Mouse (Mus musculus) cerebellum, postnatal 4 days (tissue): ENCODE measurements around the gene Xpc.
A peak's percentile ranks its signal among the peaks of the same experiment; 100 is the strongest.

Experiments
- DNase-seq, 2 experiments: peaks; one replicate each; pipeline ENCODE4 v3.0.0; 2022; ENCODE audit warnings: low spot score in 2 of 2, mixed read lengths in 1 of 2

Xpc gene

DNA sequence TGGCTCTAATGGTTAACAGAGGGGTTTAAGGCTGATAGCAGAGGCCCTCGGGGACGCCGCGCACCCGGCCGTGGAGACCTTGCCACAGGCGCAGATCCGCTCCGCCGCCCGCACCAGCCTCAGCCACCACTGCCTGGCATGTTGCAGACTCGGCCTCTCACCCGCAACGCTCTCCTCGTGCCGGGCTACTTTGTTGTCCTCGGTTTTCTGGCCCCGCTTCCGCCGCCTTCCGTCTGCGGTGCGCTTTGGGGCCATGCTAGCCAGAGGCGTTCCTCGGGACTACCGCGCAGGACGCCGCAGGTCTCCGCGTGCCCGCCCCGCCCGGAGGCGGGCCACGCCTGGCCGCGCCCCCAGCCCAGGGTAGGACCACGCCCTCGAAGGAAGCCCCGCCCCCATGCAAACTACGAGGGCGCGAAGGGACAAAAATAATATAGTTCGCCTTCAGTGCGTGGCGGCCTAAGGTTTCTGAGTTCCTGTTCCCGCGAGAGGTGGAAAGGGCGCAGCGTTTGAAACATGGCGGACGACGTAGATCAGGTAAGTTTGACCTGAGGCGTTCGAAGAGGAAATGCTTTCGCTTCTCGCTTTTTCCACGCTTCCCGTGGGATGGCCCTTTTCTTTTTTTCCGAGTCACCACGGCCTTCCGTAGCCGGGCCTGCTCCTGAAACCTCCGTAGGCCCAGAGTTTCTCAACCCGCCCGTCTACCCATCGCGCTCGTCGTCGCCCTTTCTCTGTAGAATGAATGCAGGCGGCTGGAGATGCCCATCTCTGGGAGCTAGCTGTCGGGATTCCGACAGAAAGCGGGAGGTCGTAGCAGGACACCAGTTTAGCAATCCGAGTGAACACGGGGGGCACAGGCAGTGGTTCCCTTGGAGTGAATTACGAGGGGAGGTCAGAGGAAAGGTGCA, at the start of gene Xpc, which contains the start of gene Lsm3:
TSS of gene Xpc (minus strand) at position 344 of the 905 bp plus-strand sequence.
TSS of gene Lsm3 (plus strand) at position 384 of the 905 bp plus-strand sequence.
- peak; percentile 96 to 98 for DNase-seq

DNA sequence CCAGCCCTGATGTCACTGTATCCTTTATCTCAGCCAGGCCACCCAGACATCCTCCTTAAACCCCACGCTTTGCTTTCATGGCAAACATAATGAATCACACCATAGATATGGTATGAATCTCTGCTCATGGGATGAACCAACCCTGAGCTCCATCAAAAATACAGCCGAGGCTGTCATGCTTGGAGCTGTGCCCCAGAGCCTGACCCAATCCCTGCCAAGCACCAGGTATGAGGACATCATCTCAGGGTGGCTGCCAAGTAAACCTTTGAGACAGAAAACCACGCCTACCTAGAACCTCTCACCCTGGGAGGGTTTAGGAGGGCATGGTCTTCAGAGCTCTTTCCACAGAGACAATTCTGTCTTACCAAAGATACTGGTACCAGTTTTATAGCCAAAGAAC, 47.3 kb upstream of the Xpc start:
- DNase-seq, result no peak

DNA sequence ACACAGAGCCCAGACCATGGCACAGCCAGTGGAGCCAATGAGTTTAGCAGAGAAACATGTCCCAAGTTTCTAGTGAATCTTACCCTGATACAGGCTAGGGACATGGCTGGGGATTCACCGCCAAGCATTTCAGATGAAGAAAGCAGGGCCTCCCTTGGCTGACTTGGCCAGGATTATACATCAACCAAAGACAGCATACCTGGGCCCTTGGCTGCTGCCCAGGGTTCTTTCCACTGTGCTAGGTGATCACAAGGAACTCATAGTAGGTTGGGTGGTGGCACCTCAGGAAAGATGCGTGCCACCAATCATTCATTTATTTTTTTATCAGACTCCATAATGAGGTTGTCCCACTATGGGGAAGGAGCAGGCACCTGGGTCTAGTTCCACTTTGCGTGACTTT, 44.5 kb upstream of the Xpc start:
- no peak for DNase-seq

DNA sequence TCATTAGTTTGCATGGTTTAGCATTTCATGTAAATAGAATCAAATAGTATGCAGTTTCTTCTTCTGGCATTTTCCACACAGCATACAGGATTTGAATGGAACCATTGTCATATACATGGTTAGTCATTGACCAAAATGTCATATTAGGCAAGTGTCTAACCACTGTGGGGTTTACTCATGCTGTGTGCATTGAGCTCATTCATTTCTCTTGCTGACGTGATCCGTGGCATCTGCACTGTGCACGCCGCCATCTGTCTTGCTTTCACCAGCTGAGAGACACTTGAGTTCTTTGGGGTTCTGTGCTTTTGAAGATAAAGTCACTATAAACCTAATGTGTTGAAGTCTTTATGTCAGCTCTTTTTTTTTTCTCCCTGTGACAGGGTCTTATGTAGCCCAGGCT, 43.7 kb upstream of the Xpc start:
- no peak for DNase-seq

DNA sequence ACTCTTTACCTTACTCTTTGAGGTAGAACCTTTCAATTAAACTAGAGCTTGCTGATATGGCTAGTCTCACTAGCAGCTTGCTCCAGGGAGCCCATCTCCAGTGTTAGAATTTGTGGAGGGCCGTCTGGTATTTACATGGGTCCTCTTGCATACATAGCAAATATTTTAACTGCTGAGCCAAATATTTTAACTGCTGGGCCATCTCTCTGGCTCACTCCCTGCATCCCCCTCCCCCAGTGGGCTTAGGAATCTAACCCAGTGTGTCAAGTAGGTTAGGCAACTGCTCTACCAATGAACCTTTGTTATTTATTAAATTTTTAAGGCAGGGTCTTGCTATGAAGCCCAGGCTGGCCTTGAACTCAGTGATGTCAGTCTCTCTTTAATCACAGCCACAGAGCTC, 42.9 kb upstream of the Xpc start:
- DNase-seq, result no peak

DNA sequence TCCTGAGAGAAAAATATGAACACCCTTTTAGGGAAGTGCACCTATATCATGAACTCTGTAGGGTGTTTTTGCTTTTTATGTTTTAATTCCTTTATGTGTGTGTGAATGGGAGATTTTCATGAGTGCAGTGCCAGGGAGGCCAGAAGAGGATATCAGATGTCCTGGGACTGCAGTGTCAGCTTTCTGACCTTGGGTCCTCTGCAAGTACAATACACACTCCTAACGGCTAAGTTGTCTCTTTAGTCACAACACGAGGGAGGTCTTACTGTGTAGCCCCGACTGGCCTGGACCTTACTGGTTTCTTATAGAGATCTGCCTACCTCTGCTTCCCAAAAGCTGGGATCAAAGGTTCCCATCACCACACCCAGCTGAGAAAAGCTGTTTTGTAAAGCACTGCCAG, 37.0 kb upstream of the Xpc start:
- no peak for DNase-seq

DNA sequence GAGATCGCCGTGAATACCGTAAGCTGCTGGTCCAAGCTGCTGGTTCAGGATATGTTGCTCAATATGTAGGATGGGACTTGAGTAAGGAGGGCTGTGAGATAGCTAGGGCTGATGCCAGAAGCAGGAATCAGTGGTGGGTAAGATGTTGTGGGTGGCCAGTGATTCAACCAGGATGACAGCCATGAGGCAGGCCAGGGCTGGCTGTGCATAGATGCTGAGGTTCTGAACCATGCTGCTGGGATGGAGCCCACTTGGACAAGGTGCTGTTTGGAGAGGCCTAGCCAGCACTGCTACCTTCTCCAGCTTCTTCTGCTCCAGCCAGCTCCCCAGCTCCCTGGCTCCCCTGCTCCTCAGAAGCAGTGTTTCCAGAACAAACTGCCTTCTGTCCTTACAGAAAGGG, 36.0 kb upstream of the Xpc start:
- DNase-seq, result no peak

DNA sequence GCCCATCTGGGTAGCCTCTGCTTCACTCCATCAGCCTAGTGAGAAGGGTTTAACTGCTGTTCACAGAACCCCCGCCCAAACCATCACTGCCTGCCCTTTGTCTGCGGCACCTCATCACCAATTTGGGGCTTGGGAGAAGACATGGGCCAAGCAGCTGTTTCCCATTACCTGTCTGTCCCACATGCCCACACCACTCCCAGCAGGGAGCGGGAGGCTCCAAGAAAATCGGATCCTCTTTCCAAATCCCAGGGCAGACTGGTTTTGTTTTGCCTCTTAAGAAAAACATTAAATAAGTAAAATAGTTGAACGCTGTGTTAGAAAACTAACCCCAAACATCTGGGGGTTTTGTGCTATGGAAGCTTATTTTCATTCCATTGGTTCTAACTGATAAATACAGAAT, 33.9 kb upstream of the Xpc start:
- DNase-seq, result no peak

DNA sequence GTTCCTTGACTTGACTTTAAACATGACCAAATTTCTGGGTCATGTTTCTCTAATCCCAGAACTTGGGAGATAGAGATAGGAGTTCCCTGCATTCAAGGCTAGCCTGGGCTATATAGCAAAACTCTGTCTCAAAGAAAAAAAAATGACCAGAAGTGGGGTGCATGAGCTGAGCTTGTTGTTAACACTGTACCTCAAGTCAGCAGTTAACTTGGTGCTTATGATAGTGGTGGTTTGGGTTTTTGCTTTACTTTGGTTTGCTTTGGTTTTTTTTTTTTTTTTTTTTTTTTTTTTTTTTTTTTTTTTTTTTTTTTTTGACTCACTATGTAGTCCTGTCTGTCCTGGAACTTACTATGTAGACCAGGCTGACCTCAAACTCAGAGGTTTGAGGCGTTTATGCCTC, 31.6 kb upstream of the Xpc start:
- no peak for DNase-seq

DNA sequence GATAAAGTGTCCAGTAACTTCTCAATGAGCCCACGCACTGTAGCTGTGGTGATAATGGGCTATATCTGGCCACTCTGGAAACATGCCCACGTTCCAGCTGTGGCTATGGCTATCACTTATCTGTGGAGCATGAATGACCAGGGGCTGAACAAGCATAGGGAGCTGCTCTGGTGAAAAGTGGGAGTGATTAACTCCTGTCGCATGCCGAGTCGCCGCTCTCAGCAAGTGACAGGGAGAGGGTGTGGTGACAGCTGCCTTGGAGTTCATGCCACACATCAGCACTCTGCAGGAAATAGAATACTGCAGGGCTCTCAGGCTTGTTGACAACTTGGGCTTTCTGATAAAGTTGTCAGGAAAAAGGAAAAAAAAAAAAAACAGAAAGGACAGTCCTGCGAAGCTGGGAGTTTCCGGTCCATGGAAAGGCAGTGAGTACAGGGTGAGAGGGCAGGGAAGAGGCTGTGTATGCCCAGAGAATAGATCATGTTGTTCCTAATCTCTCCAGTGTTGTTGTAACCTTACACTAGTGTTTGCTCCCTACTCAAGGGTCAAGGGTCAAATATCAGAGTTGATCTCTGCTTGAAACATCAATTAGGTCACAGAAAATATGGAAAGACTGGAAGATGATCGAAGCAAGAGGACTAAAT, 30.7 kb upstream of the Xpc start:
- DNase-seq, result no peak

DNA sequence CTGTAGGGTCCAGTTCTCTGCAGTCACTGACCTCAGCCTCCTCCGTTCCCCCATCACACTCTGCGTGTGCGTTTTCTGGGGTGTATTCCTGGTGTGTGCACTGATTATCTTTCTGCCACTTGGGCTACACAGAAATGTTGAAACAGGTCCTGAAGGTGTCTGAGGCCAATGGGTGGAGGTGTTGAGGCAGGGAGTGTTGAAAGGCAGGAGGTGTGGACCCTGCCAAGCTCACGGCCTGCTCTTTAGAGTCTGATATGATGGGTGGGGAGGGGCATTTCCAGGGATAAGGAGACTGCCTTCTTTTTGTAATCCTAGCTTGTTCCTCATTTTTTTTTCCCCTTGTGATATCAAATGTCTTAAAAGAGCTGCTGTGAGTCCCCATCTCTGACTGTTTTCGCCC, 27.4 kb upstream of the Xpc start:
- DNase-seq, result no peak

DNA sequence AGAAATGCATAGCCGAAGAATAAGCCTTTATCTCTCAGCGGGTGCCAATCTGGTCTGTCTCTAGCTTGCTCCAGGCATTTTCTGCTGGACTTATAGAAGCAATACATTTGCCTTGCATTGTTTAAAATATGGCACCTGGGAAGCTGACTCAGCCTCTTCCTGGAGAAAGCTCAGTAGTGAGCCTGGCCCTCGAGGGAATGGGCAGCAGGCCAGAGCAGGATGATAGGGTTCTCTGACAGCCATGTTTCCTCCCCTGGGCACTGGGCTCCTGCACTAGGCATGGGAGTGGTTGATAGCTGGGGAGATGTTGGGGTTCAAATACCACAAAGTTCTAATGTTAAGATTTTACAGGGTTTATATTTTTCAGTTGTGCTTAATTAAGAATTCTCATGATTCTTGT, 25.6 kb upstream of the Xpc start:
- DNase-seq, result no peak

DNA sequence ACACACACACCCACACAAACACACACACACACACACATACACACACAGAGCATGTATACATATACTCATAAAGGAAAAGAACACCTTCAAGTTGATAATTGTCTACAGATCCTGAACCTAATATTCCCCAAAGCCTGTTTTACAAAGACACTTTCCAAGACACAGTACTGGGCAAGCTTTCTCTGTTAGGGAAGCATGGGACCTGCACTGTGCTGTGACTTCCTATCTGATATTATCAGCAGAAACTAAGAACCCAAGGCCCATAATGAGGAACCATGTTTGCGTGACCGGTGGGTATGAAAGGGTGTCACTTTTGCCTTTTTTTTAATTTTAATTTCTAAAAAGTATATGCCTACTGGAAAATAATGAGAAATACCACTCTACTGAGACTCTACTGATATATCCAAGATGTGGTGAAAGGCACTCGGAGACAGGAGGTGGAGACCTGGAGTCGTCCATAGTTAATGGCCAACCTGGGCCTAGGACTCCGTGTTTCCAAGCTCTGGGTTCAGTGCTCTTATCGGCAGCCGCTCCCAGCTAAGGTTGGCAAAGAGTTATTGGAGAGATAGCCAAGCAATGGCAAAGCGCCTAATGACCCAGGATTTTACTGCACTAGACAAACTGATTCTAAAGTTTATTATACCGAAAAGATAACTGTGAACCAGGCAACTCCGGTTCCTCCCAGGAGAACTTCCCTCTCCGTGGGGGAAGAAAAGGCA, 20.5 kb upstream of the Xpc start:
- no peak for DNase-seq

DNA sequence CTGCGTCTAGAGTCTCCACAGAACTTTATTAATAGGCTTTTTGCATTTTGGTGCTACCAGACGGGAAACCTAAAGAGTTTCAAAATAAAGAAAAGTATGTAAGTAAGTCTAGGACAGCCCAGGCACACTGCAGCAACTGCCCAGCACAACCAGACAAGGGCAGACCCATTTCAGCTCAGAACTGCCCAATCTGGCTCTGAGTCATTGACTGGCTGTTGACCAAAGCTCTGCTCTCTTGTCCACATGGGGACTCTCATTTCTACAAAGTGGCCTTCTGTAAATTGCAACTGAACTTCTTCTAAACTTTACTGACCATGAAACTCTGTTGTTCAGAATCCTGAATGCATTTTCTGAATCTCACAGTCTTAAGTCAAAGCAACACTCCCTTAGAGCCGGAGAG, 19.5 kb upstream of the Xpc start:
- DNase-seq, result no peak

DNA sequence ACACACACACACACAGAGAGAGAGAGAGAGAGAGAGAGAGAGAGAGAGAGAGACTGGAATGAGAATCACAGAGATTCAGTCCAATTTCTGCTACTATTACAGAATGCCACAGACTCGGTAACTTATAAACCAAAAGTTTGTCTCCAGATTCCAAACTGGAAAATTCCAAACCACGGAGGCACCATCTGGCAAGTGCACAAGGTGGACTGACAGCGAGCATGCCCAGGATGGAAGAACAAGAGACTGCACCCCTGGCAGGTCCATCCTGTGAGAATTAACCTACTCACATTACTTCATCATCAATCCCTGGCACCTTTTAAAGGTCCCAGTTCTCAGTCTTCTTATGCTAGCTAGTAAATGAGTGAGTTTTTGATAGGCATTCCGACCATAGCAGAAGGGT, 18.6 kb upstream of the Xpc start:
- DNase-seq, result no peak

DNA sequence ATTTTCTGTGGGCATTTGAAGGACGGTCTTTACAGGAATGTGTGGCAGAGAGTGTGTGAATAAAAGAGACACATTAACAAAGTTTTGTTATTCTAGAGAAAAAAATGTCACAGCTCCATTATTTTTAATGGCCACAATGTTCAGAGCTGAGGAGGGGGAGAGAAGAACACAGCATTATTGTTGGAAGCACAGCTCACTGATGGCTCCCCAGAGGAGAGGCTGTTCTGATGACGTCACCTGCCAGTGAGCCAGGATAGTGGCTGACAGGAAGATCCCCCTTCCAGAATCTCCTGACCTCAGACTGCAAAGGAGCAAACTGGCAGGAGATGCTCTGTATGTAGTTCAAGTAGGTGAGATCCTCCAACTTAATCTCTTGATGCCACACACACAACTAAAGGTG, 18.1 kb upstream of the Xpc start:
- DNase-seq, result no peak

DNA sequence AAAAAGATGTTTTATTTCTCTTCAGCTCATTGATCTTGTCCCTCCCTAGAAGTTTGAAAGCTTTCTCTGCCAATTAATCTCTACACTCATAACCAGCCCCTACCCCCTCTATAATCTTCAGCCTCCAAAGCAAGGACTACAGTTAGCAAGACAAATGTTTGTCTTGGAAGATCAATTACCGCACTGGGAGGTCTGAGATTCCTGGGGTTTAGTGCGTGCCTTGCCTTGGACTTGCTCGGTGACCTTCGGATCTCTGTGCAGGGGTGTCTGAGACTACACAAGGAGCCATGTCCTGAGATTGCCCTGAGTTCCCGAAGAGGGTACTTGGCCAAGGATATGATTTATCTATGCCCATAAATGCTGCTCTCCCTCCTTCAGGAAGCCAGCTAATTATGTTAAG, 17.7 kb upstream of the Xpc start:
- DNase-seq, result no peak

DNA sequence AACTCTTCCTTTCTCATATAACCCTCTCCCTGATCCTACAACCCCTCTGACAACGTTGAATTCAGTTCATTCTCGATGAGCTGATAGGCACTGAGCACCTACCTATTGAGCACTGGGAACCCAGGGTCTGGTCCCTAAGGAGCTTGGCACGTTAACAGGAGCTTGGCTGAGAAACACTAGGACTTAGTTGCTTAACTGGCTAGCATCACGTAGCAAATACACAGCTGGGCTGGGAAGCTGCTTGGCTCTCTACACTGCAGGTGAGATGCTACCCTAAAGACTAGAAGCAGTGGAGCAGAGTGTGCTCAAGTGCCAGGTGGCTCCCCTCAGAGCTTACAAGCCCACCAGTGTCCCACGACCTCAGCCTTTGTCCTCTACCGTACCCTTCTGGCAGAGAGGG, 17.0 kb upstream of the Xpc start:
- DNase-seq, result no peak

DNA sequence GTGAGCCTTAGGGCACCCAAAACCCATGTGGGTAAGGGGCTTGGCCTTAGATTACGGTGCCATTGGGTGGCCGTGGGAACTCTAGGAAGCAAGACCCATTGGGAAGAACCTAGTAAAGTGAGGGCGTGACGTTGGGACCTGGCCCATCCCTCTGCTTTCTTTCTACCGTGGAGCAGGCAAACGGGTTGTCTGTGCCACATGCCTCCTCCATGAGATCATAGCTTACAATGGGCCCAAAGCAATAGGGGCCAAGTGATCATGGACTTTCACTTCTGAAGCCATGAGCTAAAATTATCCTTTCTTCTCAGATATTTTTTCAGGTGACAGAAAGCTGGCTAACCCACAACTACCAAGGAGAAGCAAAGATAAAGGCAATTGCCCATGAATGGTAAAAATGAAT, 15.6 kb upstream of the Xpc start:
- DNase-seq, result no peak

DNA sequence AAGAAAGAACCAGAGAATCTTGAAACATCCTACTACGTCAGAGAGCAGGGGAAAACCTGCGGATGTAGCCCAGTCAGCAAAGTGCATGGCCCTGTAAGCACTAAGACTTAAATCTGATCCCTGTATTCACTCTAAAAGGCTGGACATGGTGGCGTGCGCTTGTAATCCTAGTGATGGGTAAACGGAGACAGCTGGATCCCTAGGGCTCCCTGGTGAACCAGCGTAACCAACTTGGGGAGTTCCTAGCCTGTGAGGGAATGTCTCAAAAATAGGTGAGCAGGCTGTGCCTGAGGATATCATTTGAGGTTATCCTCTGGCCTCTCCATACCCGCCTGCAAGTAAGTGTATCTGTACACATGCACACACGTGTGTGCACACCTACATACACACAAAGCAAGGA, 15.0 kb upstream of the Xpc start:
- DNase-seq, result no peak

DNA sequence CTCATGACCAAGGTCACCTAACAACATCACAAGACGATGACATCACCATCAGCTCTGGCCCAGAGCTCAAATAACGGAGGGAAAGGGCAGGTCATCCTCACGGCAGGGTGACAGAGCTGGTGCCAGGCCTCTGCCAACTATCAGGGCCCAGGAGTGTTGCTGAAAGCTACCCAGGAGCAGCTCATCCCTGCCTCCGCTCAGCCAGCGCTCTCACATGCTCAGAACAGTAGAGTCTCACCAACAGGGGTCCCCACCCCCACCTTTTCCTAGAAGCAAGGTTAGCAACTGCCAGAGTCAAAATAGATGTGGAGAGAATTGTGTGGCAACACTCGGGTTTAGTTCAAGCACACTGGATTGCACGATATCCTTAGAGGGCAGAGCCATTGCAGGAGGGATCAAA, 12.6 kb upstream of the Xpc start:
- no peak for DNase-seq

DNA sequence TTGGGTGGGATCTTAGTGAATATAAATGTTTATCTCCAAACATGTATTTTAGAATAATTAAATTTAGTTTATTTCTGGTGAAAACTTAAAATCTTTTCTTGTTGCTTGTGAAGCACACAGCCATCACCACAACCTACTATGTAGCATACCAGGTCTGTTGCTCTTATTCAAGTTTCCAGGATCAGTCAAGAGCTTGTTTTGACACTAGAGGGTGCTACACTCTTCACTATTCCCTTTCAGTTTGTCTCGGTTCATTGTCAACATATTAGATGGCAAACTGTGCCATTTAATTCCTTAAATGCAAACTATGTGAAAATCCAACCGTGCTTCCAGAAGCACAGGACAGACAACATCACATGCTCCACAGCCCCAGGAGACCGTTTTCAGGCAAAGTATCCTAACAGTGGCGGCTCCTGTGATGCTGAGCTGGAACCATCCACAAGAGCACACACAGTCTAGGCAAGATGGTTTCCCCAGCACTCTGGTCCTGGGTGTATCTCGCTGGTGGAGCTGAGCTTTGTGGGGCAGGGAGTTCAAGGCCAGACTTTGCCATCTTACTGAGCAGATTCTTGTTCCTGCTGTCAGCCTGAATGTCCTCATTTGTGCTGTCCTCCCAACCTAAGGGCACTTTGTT, 11.7 kb upstream of the Xpc start:
- no peak for DNase-seq
